Mouse (Mus musculus) erythroblast, embryonic 14.5 days (primary cell): ENCODE measurements around the gene Cacna1c.

Source experiments
- GATA1 ChIP-seq: IDR thresholded peaks from 2 replicates; pipeline ENCODE4 v1.6.1; 2012; ENCODE audit warnings: low read length, inconsistent platforms, mixed read lengths
- TAL1 ChIP-seq: IDR thresholded peaks from 3 replicates; pipeline ENCODE4 v1.6.1; 2012; ENCODE audit warnings: low read length, inconsistent platforms, mixed read lengths

- no peak for TF ChIP-seq TAL1
- TF ChIP-seq GATA1, result no peak
Observed at GRCm38 (mm10) chr6:118639816-118640215, 556.4 kb downstream of the Cacna1c start.
